ENCODE assay signal across 11 mouse cellular contexts in genomic region chr10:96231309-96231708, GRCm38 (mm10).
"Had no signal": no experiment of that assay in that cellular context is flagged by ENCODE, and none has a peak within 500 bp of the region (broad histone marks: within the 10 kb centered on the region; RNA-seq: fewer than 3 reads in every experiment).

No protein-coding gene starts in this region.

- H3K9me3 ChIP-seq: limb, embryonic 12.5 days; midbrain, embryonic 13.5 days; neural tube, embryonic 12.5 days had no signal

- H3K4me2 ChIP-seq: limb, embryonic 12.5 days; midbrain, embryonic 13.5 days; neural tube, embryonic 12.5 days had no signal

- H3K27me3 ChIP-seq: limb, embryonic 12.5 days; midbrain, embryonic 13.5 days; neural tube, embryonic 12.5 days had no signal

- DNase-seq: kidney, postnatal 36 days; layer of hippocampus, adult 9-11 months; layer of hippocampus, postnatal 36 days; lung, adult 2 months; lung, postnatal 36 days; thymus, postnatal 4 days had no signal

- H3K36me3 ChIP-seq: limb, embryonic 12.5 days; midbrain, embryonic 13.5 days; neural tube, embryonic 12.5 days had no signal

- H3K4me3 ChIP-seq: limb, embryonic 12.5 days; midbrain, embryonic 13.5 days; neural tube, embryonic 12.5 days had no signal

- ATAC-seq: midbrain, embryonic 13.5 days had no signal

- H3K9ac ChIP-seq: limb, embryonic 12.5 days; midbrain, embryonic 13.5 days; neural tube, embryonic 12.5 days had no signal

- H3K4me1 ChIP-seq: midbrain, embryonic 13.5 days; neural tube, embryonic 12.5 days had no signal

- H3K27ac ChIP-seq: kidney, postnatal 0 days; limb, embryonic 12.5 days; midbrain, embryonic 13.5 days; neural tube, embryonic 12.5 days; stomach, postnatal 0 days had no signal
